Comparison of ENCODE assay signal across 20 mouse cellular contexts in genomic region chr15:7143689-7144170, GRCm38 (mm10).
"Had no signal": no experiment of that assay in that cellular context is flagged by ENCODE, and none has a peak within 500 bp of the region (broad histone marks: within the 10 kb centered on the region; RNA-seq: fewer than 3 reads in every experiment).

No protein-coding gene starts in this region.

- H3K4me2 ChIP-seq: intestine, embryonic 15.5 days; limb, embryonic 13.5 days; liver, embryonic 12.5 days; liver, embryonic 15.5 days; midbrain, embryonic 12.5 days; midbrain, embryonic 15.5 days; neural tube, embryonic 12.5 days; neural tube, embryonic 15.5 days had no signal

- DNase-seq: kidney, adult 11 months; kidney, adult 9 months; kidney, postnatal 14 days; left cerebral cortex, postnatal 4 days; lung, adult 2 months; lung, postnatal 36 days; right cerebral cortex, adult 18-20 months; right cerebral cortex, postnatal 14 days; right cerebral cortex, postnatal 4 days; thymus, adult 18-20 months; thymus, postnatal 4 days had no signal

- H3K4me1 ChIP-seq: midbrain, embryonic 12.5 days; neural tube, embryonic 12.5 days had no signal

- H3K9me3 ChIP-seq: intestine, embryonic 15.5 days; limb, embryonic 13.5 days; liver, embryonic 12.5 days; liver, embryonic 15.5 days; midbrain, embryonic 12.5 days; midbrain, embryonic 15.5 days; neural tube, embryonic 12.5 days; neural tube, embryonic 15.5 days had no signal

- H3K9ac ChIP-seq: intestine, embryonic 15.5 days; limb, embryonic 13.5 days; liver, embryonic 12.5 days; liver, embryonic 15.5 days; midbrain, embryonic 12.5 days; midbrain, embryonic 15.5 days; neural tube, embryonic 12.5 days; neural tube, embryonic 15.5 days had no signal

- ATAC-seq: intestine, embryonic 15.5 days; liver, embryonic 12.5 days; lung, postnatal 0 days; midbrain, embryonic 15.5 days had no signal

- H3K27ac ChIP-seq: intestine, embryonic 15.5 days; limb, embryonic 13.5 days; liver, embryonic 12.5 days; liver, embryonic 15.5 days; midbrain, embryonic 12.5 days; midbrain, embryonic 15.5 days; neural tube, embryonic 12.5 days; neural tube, embryonic 15.5 days had no signal

- H3K4me3 ChIP-seq: intestine, embryonic 15.5 days; limb, embryonic 13.5 days; liver, embryonic 12.5 days; liver, embryonic 15.5 days; midbrain, embryonic 12.5 days; midbrain, embryonic 15.5 days; neural tube, embryonic 12.5 days; neural tube, embryonic 15.5 days had no signal

- H3K36me3 ChIP-seq: intestine, embryonic 15.5 days; limb, embryonic 13.5 days; liver, embryonic 12.5 days; liver, embryonic 15.5 days; midbrain, embryonic 12.5 days; midbrain, embryonic 15.5 days; neural tube, embryonic 12.5 days; neural tube, embryonic 15.5 days had no signal

- H3K27me3 ChIP-seq: intestine, embryonic 15.5 days; limb, embryonic 13.5 days; midbrain, embryonic 12.5 days; midbrain, embryonic 15.5 days; neural tube, embryonic 12.5 days; neural tube, embryonic 15.5 days had no signal
